Mouse (Mus musculus) frontal cortex, postnatal 25 days (tissue): ENCODE measurements at regions not wholly inside any gene's neighbourhood (a gene's known extent, or its start where the extent isn't known, plus 50 kb on each side); places are given as distances from the start of the nearest gene placed in this dataset.
"Not testable (repeated sequence)": the region's sequence is repeated elsewhere in the genome, so short reads cannot be mapped to it uniquely, and the experiment has no call there.

ENCODE experiments used
- DNase-seq, 2 experiments: peaks; one replicate each; pipeline ENCODE4 v3.0.0; 2022; ENCODE audit warnings: low spot score in 2 of 2

DNA sequence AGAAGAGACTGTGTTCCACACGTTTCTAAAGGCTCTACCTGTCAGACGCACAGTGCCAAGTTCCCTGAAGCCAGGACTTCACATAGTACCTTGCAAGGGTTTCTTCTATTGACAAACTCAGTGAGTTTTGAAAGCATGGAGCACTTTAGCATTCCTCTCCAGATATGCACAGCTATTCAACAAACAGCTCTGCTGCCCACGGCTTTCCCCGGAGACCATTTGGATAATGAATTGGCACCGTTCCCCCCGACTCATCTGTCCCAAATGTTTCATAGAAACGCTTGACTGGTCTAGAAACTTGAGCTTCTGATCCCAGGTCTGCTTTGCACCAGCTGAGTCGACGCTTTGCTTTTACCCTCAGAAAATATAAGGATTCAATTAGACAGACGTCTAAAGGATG is 162.2 kb upstream of the St6galnac5 start:
- no peak for DNase-seq

DNA sequence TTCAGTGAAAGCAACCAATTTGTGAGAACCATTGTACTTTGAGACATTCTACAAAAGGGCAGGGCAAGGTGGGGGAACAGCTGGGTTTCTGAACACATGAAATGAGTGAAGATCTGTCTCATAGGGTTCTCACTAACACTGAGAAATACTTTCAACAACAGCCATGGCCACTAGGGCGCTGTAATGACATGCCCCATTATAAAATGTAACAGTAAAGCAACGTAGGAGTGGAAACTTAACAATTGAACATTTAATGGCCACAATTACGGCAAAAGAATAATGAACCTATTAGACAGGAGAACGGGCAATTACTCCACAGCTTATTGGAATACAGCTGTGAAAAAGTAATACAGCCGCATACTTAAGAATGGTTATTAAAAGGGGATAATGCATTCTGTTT is 158.9 kb upstream of the St6galnac5 start:
- DNase-seq, result no peak

DNA sequence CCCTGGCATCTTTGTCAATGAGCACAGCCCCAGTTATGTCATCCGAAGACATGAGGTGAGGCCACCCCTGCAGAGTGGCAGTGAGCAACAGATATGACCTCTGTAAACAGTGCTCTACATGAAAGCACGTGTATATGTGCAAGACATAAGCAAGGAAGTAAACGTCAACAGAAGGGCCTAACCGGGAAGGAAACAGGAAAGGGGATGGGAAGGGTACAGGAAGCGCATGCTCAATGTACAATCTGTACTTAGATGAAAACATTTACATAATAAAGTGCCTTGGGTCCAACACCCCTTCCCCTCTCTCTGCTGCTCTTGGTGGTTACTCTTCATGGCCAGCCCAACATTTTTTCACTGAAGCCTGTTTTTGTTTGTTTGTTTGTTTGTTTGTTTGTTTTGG is 143.3 kb upstream of the St6galnac5 start:
- no peak for DNase-seq

DNA sequence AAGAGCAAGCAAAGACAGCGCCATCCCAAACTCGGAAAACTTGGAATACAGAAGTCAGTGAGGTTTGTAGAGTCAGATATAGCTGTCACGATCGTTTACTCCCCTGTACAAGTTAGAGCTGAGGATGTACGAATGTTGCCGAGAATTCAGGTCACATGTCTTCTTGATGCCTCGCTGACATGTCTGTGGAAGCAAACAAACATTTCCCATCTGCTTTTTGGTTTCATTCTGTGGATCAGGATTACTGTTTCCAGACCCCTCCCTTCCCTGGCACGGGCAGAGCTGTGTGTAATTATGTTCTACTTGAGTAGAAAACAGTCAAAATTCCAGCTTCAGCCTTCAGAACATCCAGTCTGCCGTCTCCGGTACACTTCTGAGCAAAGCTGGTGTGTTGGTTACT is 139.9 kb upstream of the St6galnac5 start:
- DNase-seq, result no peak

GRCm38 (mm10) chr3:153119142-153119541 is 137.1 kb upstream of the St6galnac5 start:
- DNase-seq, result no peak

DNA sequence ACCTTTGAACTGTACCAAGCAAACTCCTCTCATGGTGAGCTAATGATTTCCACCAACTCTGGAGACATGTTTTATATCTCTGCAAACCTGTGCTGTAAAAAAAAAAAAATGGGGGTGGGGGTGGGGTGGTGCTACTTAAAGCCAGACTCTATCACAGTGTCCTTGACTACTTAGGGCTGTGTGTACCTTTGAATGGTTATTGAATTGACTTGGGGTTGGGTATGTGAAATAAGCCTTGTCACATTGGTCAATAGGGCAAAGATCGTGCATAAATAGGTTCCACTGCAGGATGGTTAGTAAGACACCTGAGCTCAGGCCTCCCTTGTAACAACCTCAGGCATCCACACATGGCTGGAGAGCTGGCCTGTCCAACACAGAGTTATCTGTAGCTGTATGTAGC is 136.6 kb upstream of the St6galnac5 start:
- no peak for DNase-seq

- DNase-seq, result no peak
Measured at GRCm38 (mm10) chr3:153105591-153105990, 123.5 kb upstream of the St6galnac5 start.

DNA sequence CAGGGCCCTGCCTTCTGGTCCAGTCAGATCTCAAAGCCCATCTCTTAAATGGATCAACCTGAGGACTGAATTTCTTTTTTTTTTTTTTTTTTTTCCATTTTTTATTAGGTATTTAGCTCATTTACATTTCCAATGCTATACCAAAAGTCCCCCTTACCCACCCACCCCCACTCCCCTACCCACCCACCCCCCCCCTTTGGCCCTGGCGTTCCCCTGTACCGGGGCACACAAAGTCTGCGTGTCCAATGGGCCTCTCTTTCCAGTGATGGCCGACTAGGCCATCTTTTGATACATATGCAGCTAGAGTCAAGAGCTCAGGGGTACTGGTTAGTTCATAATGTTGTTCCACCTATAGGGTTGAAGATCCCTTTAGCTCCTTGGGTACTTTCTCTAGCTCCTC is 108.5 kb upstream of the St6galnac5 start:
- not testable (repeated sequence) for DNase-seq

DNA sequence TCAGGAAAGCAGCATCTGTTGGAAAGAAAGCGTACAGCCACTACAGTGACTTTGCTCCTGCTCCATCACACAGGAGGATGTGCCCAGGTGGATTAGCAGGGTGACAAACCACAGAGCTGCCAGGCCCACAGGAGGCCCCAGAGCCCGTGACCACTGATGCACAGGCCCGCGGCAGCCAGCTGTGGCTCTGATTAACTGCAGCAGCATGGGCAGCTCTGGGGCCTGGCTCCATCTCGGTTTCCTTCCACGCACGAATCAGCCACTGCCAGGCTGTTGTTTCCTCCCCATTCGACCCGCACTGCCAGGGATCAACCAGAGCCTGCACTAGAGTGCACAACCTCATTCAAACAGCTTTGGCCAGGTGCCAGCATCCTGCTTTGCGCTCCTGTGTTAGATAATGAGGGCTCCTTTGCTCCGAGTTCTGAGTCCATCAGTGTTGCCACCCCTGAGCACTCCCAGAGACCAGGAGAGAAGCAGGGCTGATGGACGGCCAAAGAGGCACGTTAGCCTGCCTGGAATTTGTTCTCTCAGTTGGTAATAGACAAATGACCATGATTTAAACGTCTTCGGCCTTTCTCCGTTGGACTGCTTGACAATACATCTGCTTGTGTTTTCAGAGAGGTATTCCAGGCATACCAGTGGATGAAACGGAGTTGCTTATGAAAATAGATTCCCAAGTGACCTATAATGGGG is 103.2 kb upstream of the St6galnac5 start:
- peak in 1 of 2 experiments; percentile 28 for DNase-seq

DNA sequence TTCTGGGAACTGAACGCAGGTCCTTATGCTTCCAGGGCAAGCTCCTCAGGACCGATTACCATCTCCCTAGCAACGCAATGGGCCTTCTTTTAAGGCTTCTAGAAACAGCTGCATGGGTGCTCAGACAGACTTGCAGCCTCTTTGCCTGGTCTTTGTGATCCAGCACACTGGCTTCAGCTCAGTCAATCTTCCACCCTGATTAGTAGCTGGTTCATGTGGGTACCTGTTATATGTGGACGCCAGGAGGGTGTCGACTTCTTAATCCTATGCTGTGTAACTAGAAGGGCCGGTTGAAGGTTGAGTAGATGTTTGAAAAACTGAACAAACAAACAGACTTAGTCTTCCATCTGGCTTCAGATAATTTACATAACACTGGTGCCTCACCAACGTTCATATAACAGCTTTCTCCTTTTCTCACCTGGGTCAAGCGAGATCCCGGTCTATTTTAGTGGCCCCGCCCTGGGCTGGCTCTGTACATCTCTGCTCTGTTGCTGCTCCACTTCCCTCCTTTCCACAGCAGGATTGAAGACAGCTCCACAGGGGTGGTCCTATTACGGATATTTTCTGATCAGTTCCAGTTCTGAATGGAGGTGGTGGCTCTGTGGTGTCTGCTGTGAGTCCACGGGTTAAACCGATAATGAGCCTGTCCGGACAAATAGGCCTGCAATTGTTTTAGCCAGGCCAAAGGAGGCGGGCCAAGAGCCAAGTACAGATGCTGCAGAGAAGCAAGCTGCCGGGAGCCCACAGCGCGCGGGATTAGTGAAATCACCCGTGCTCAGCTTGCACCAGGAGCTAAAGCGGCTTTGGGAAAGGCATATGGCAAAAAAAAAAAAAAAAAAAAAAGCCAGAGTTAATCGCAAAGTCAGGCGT is 102.4 kb upstream of the St6galnac5 start:
- DNase-seq, result peak in 1 of 2 experiments; percentile 17

DNA sequence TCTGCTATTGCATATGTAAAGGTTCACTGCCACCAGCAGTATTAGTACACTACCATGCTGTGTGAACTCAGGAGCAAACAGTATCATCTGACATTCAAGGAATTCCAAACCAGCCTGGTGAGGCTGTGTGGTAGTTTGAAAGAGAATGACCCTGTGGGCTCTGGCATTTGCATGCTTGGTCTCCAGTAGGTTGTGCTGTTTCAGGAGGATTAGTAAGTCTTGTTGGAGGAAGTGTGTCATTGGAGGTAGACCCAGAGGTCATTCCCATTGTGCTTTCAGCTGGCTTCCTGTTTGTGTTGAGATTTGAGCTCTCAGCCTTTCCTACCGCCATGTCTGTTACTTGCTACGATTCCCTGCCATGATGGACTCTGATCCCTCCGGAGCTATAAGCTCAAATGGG is 98.3 kb upstream of the St6galnac5 start:
- no peak for DNase-seq

- DNase-seq, result peak; percentile 30 to 51
Measured at GRCm38 (mm10) chr3:153077846-153078703, 96.0 kb upstream of the St6galnac5 start.

DNA sequence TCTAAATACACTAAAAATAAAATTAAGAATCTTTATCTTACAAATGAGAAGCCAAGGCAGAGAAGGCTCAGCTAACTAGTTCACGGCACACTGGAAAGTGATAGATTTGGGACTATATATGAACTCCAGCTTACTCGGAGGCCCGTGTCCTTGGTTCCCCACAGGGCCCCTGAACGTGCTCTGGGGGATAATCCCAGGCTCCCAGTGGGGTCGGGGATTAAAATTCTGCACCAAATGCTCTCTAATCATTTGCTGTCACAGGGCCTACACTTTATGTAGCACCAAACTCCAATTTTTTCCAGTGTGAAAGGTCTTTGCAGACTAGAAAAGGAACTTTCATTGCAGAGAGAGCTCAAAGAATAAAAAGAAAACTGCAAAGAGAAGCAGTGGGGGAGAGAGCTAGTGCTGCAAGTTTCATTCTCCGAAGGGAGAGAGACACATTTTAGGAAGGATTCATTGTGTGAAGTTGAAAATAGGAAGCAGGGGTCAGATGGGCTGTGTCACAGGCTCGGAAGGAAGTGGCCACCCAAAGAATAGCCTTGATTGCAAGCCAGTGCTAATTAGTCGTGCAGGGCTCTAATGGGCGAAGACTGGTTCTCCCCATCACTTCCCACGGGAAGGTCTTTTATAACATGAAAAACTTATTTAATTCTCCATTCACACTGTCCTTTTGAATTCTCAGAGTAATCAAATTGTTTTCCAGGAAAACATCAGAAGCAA is 90.3 kb upstream of the St6galnac5 start:
- DNase-seq, result no peak

DNA sequence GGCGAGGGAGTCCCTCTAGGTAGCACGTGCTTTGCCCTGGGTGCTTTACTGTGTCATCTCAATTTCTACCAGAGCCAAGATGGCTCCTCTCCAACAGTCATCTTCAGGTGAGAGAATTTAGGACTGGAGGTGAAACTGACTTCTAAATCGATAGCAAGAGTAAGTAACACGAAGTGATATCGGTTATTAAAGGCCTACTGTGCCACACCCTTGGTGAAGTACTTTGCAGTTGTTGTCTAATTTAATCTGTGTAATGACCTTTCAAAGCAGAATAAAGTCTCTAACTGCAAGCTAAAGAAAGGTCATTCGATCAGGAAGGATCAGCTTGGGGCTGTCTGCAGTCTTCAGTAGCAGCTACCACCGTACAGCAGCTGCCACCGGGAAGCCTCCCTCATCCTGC is 89.5 kb upstream of the St6galnac5 start:
- no peak for DNase-seq

GRCm38 (mm10) chr3:153071123-153071522 is 89.1 kb upstream of the St6galnac5 start:
- DNase-seq, result no peak

GRCm38 (mm10) chr3:153065890-153066289 is 83.8 kb upstream of the St6galnac5 start:
- no peak for DNase-seq

- no peak for DNase-seq
Measured at GRCm38 (mm10) chr3:153053163-153053562, 71.1 kb upstream of the St6galnac5 start.

DNA sequence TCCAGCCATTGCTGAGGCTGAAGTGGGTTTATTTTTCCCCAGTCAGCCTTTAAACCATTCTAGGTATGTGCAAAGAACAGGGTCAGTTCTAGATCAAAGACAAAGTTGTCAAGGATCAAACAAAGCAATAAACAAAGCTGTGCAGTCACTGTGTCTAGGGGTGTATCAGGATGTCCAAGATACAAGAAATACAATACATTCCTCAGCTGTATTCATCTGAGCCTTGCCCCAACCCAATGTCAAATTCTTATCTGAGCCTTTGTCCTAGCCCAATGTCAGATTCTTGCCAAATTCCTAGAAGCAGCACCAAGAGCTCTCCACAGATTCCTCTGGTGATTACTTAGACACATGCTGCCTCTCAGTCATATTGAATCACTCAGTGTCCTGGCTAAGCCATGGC is 69.5 kb upstream of the St6galnac5 start:
- DNase-seq, result no peak

- DNase-seq, result no peak
Measured at GRCm38 (mm10) chr3:153045328-153045727, 63.3 kb upstream of the St6galnac5 start.

DNA sequence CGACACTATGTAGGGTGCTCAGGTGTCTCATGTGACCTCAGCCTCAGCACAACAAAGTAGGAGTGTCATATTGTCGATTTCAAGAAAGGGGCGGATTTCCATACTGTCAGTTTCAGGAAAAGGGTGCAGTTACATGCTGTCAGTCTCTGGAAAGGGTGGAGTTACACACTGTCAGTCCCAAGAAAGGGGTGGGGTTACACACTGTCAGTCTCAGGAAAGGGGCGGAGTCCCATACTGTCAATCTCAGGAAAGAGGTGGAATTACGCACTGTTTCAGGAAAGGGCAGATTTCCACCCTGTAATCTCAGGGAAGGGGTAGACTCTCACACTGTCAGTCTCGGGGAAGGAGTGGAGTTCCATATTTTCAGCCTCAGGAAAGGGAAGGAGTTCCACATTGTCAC is 51.9 kb upstream of the St6galnac5 start:
- DNase-seq, result no peak
